Mouse (Mus musculus): Measurements from ENCODE around the gene Edil3.

Gene Edil3

GRCm38 (mm10) chr13:89122511-89123253 lies 301.4 kb downstream of the Edil3 start:
- H3K4me1 ChIP-seq (replicated peaks; ENCODE audit: low read depth, low read length), result no peaks in the 10 kb centered on the region
- H3K27me3 ChIP-seq (ENCODE audit: insufficient read depth, low read length), result no peaks in the 10 kb centered on the region
- H3K9me3 ChIP-seq (ENCODE audit: low read length), result no peaks in the 10 kb centered on the region
- TF ChIP-seq CTCF (conservative IDR thresholded peaks at IDR 0.05; ENCODE audit: low read length) (no peak), POU5F1 (IDR thresholded peaks at IDR 0.05; ENCODE audit: borderline replicate concordance, low read length) (no peak), NANOG (IDR thresholded peaks at IDR 0.05; ENCODE audit: borderline replicate concordance, low read length) (no peak)
- no peak overlapping the region for H3K4me3 ChIP-seq (replicated peaks; ENCODE audit: low read length)
- no peaks in the 10 kb centered on the region for H3K36me3 ChIP-seq (ENCODE audit: insufficient read depth, low read length)

GRCm38 (mm10) chr13:89123396-89123795 lies 302.1 kb downstream of the Edil3 start:
- Histone ChIP-seq H3K27me3 (ENCODE audit: insufficient read depth, low read length) (no peaks in the 10 kb centered on the region), H3K4me3 (replicated peaks; ENCODE audit: low read length) (no peak overlapping the region), H3K9me3 (ENCODE audit: low read length) (no peaks in the 10 kb centered on the region), H3K4me1 (replicated peaks; ENCODE audit: low read depth, low read length) (no peaks in the 10 kb centered on the region), H3K36me3 (ENCODE audit: insufficient read depth, low read length) (no peaks in the 10 kb centered on the region)
- no peak for TF ChIP-seq CTCF (conservative IDR thresholded peaks at IDR 0.05; ENCODE audit: low read length)
- TF ChIP-seq NANOG (IDR thresholded peaks at IDR 0.05; ENCODE audit: borderline replicate concordance, low read length), result no peak
- TF ChIP-seq POU5F1 (IDR thresholded peaks at IDR 0.05; ENCODE audit: borderline replicate concordance, low read length), result no peak

DNA sequence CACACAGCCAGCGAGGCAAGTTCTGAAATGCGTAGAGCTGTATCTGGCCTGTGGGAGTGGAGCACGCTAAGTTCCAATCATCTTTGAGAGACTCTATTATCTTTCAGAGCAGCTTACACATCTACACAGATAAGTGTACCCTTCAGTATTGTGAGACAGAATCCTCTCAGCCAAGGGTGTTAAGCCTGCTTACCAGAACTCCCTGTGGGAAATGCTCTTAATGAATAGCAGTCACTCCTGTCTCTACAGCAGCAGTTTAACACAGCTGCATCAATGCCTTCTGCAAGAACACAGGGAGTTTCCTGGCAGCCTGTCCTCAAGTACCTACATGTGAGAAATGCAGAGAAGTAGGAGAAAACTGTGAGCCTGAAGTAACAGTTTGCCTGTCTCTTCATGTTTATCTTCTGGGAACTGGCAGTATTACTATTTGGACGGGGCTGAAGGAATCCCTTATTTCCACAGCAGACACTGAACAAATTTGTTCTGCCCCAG lies 324.8 kb downstream of the Edil3 start:
- TF ChIP-seq CTCF (conservative IDR thresholded peaks at IDR 0.05; ENCODE audit: low read length), result no peak
- no peak for TF ChIP-seq NANOG (IDR thresholded peaks at IDR 0.05; ENCODE audit: borderline replicate concordance, low read length)
- TF ChIP-seq POU5F1 (IDR thresholded peaks at IDR 0.05; ENCODE audit: borderline replicate concordance, low read length), result no peak
- Histone ChIP-seq H3K36me3 (ENCODE audit: insufficient read depth, low read length) (no peaks in the 10 kb centered on the region), H3K4me3 (replicated peaks; ENCODE audit: low read length) (no peak overlapping the region), H3K4me1 (replicated peaks; ENCODE audit: low read depth, low read length) (no peaks in the 10 kb centered on the region), H3K27me3 (ENCODE audit: insufficient read depth, low read length) (no peaks in the 10 kb centered on the region), H3K9me3 (ENCODE audit: low read length) (no peaks in the 10 kb centered on the region)

DNA sequence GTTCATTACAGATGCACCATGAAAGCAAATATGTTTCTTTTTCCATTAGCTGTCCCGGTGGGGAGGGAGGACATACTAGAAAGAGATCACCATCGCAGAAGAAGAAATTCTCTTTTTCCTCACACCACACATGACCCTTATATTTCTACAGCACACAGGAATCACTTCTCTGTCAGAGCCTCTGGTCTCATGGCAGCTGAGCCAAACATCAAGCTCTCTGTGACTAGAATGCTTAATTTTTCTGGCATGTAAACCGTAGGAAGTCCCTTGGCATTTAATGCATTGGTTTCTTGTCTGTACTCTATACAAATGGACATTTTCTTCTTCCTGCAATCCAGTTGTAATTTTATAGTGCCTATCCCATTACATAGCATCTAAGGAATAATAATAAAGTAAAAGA lies 330.6 kb downstream of the Edil3 start:
- H3K4me3 ChIP-seq (replicated peaks; ENCODE audit: low read length), result no peak overlapping the region
- H3K4me1 ChIP-seq (replicated peaks; ENCODE audit: low read depth, low read length), result no peaks in the 10 kb centered on the region
- H3K27me3 ChIP-seq (ENCODE audit: insufficient read depth, low read length), result no peaks in the 10 kb centered on the region
- H3K36me3 ChIP-seq (ENCODE audit: insufficient read depth, low read length), result no peaks in the 10 kb centered on the region
- no peaks in the 10 kb centered on the region for H3K9me3 ChIP-seq (ENCODE audit: low read length)
- TF ChIP-seq NANOG (IDR thresholded peaks at IDR 0.05; ENCODE audit: borderline replicate concordance, low read length), result no peak
- TF ChIP-seq CTCF (conservative IDR thresholded peaks at IDR 0.05; ENCODE audit: low read length), result no peak
- TF ChIP-seq POU5F1 (IDR thresholded peaks at IDR 0.05; ENCODE audit: borderline replicate concordance, low read length), result no peak

GRCm38 (mm10) chr13:89167960-89168359 lies 346.7 kb downstream of the Edil3 start:
- H3K4me3 ChIP-seq (replicated peaks; ENCODE audit: low read length), result no peak overlapping the region
- H3K27me3 ChIP-seq (ENCODE audit: insufficient read depth, low read length), result no peaks in the 10 kb centered on the region
- H3K36me3 ChIP-seq (ENCODE audit: insufficient read depth, low read length), result no peaks in the 10 kb centered on the region
- no peaks in the 10 kb centered on the region for H3K4me1 ChIP-seq (replicated peaks; ENCODE audit: low read depth, low read length)
- TF ChIP-seq CTCF (conservative IDR thresholded peaks at IDR 0.05; ENCODE audit: low read length) (no peak), POU5F1 (IDR thresholded peaks at IDR 0.05; ENCODE audit: borderline replicate concordance, low read length) (no peak), NANOG (IDR thresholded peaks at IDR 0.05; ENCODE audit: borderline replicate concordance, low read length) (no peak)
- no peaks in the 10 kb centered on the region for H3K9me3 ChIP-seq (ENCODE audit: low read length)

DNA sequence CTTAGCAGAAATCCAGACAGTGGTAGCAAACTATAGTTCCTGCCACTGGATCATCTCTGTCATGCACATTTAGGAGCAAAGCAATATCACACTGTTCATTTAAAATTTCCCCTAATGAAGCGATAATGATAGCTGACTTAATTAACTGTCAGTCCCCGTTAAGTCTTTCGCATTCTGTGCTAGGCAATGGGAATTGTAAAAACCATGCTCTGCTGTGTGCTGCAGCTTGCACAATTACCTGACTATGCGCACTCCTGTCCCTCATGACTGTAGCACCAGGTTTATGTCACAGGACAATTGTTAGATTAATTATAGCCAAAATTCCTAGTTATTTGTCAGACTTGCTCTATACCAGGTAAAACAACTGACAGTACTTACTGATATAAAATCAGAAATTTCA lies 348.8 kb downstream of the Edil3 start:
- Histone ChIP-seq H3K36me3 (ENCODE audit: insufficient read depth, low read length) (no peaks in the 10 kb centered on the region), H3K4me1 (replicated peaks; ENCODE audit: low read depth, low read length) (no peaks in the 10 kb centered on the region), H3K27me3 (ENCODE audit: insufficient read depth, low read length) (no peaks in the 10 kb centered on the region), H3K4me3 (replicated peaks; ENCODE audit: low read length) (no peak overlapping the region), H3K9me3 (ENCODE audit: low read length) (no peaks in the 10 kb centered on the region)
- TF ChIP-seq CTCF (conservative IDR thresholded peaks at IDR 0.05; ENCODE audit: low read length) (no peak), POU5F1 (IDR thresholded peaks at IDR 0.05; ENCODE audit: borderline replicate concordance, low read length) (no peak), NANOG (IDR thresholded peaks at IDR 0.05; ENCODE audit: borderline replicate concordance, low read length) (no peak)

GRCm38 (mm10) chr13:89175154-89175553 lies 353.9 kb downstream of the Edil3 start:
- Histone ChIP-seq H3K36me3 (ENCODE audit: insufficient read depth, low read length) (no peaks in the 10 kb centered on the region), H3K9me3 (ENCODE audit: low read length) (no peaks in the 10 kb centered on the region), H3K4me1 (replicated peaks; ENCODE audit: low read depth, low read length) (no peaks in the 10 kb centered on the region), H3K27me3 (ENCODE audit: insufficient read depth, low read length) (no peaks in the 10 kb centered on the region), H3K4me3 (replicated peaks; ENCODE audit: low read length) (no peak overlapping the region)
- no peak for TF ChIP-seq POU5F1 (IDR thresholded peaks at IDR 0.05; ENCODE audit: borderline replicate concordance, low read length)
- no peak for TF ChIP-seq NANOG (IDR thresholded peaks at IDR 0.05; ENCODE audit: borderline replicate concordance, low read length)
- no peak for TF ChIP-seq CTCF (conservative IDR thresholded peaks at IDR 0.05; ENCODE audit: low read length)

- Histone ChIP-seq H3K36me3 (ENCODE audit: insufficient read depth, low read length) (no peaks in the 10 kb centered on the region), H3K4me1 (replicated peaks; ENCODE audit: low read depth, low read length) (no peaks in the 10 kb centered on the region), H3K27me3 (ENCODE audit: insufficient read depth, low read length) (no peaks in the 10 kb centered on the region), H3K4me3 (replicated peaks; ENCODE audit: low read length) (no peak overlapping the region), H3K9me3 (ENCODE audit: low read length) (no peaks in the 10 kb centered on the region)
- no peak for TF ChIP-seq NANOG (IDR thresholded peaks at IDR 0.05; ENCODE audit: borderline replicate concordance, low read length)
- TF ChIP-seq CTCF (conservative IDR thresholded peaks at IDR 0.05; ENCODE audit: low read length), result no peak
- TF ChIP-seq POU5F1 (IDR thresholded peaks at IDR 0.05; ENCODE audit: borderline replicate concordance, low read length), result no peak
Observed at GRCm38 (mm10) chr13:89189051-89189450, 367.8 kb downstream of the Edil3 start.

Data from E14TG2a.4 (cell line).